ENCODE assay signal across 26 mouse cellular contexts in the genomic region with DNA sequence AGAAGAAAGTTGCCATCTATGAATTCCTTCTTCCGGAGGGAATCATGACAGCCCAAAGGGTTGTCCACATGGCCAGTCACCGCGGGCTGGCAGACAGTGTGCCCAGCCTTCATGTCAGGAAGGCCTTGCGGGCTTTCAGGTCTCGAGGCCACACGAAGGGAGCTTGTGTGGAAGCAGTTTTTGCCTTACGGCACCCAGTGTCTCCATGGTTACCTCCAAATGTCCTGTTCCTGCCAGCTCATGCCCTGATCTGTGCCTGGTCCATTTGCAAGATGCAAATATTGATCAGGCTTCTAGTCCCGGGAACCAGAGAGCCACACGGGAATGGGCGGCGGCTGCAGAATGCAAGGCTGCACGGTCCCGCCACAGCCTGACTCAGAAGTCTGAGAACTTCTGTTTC. TPM values are rescaled to one million over a fixed set of nuclear protein-coding genes. Genes with fewer than 3 reads are reported as not detected.
DNase-seq lines count a peak whose midpoint lies in the region; ATAC-seq lines count a peak whose summit lies in the region.
"Had no signal": no experiment of that assay in that cellular context is flagged by ENCODE, and none has a peak within 500 bp of the region (broad histone marks: within the 10 kb centered on the region; RNA-seq: fewer than 3 reads in every experiment).

No protein-coding gene starts in this region.

- no peak for ATAC-seq in forebrain, embryonic 16.5 days
- ATAC-seq: activated CD4-positive, CD25-positive, alpha-beta regulatory T cell, adult 4 months; CD4-positive, CD25-positive, alpha-beta regulatory T cell, adult 4 months; forebrain, embryonic 14.5 days; intestine, postnatal 0 days; Patski had no signal

- WGBS in forebrain, embryonic 16.5 days, result 88% methylated on average over 13 of the region's 13 CpGs

- intact Hi-C loops in heart, postnatal 36 days (cut with DNase I), result no loop called here

- peak; percentile 65 for DNase-seq in heart, adult 11 months
- no peak for DNase-seq in heart, postnatal 36 days
- peak; percentile 42 for DNase-seq in ES-CJ7 (ENCODE audit: low read depth, low spot score)
- DNase-seq in ZHBTc4 (ENCODE audit: low read depth, low spot score), result peak; percentile 46
- DNase-seq in embryo, embryonic 11 days, result no peak
- DNase-seq: adrenal gland, adult 2 months; adrenal gland, postnatal 25 days; cerebellum, adult 18-20 months; cerebellum, adult 9-10 months; cerebellum, postnatal 14 days; gastrocnemius, postnatal 25 days; heart, adult 2 months; heart, postnatal 14 days had no signal

- H3K36me3 ChIP-seq in forebrain, embryonic 16.5 days (ENCODE audit: control insufficient read depth, insufficient read depth), result no peaks in the 10 kb centered on the region
- H3K36me3 ChIP-seq: embryonic facial prominence, embryonic 12.5 days; embryonic facial prominence, embryonic 15.5 days; G1E; heart, embryonic 10.5 days; heart, embryonic 13.5 days; hindbrain, embryonic 12.5 days; hindbrain, embryonic 15.5 days had no signal

- H3K9me3 ChIP-seq in forebrain, embryonic 16.5 days (ENCODE audit: control insufficient read depth, low read length), result no peaks in the 10 kb centered on the region
- H3K9me3 ChIP-seq: embryonic facial prominence, embryonic 12.5 days; G1E; heart, embryonic 10.5 days; hindbrain, embryonic 15.5 days had no signal

- H3K4me1 ChIP-seq in forebrain, embryonic 16.5 days (replicated peaks; ENCODE audit: control insufficient read depth, insufficient read depth, low read length), result no peaks in the 10 kb centered on the region
- H3K4me1 ChIP-seq: embryonic facial prominence, embryonic 12.5 days; embryonic facial prominence, embryonic 15.5 days; heart, embryonic 13.5 days; hindbrain, embryonic 12.5 days; hindbrain, embryonic 15.5 days had no signal

- no peak overlapping the region for H3K9ac ChIP-seq in forebrain, embryonic 16.5 days (replicated peaks; ENCODE audit: low read depth, low read length)
- H3K9ac ChIP-seq: embryonic facial prominence, embryonic 12.5 days; embryonic facial prominence, embryonic 15.5 days; heart, embryonic 13.5 days; hindbrain, embryonic 12.5 days; hindbrain, embryonic 15.5 days had no signal

- no peaks in the 10 kb centered on the region for H3K27me3 ChIP-seq in forebrain, embryonic 16.5 days (replicated peaks; ENCODE audit: control insufficient read depth, insufficient read depth, low read length)
- H3K27me3 ChIP-seq: embryonic facial prominence, embryonic 12.5 days; embryonic facial prominence, embryonic 15.5 days; heart, embryonic 13.5 days; hindbrain, embryonic 12.5 days; hindbrain, embryonic 15.5 days; Patski had no signal

- no peak overlapping the region for H3K27ac ChIP-seq in forebrain, embryonic 16.5 days (ENCODE audit: low read length)
- H3K27ac ChIP-seq: embryonic facial prominence, embryonic 12.5 days; embryonic facial prominence, embryonic 15.5 days; heart, adult 2 months; heart, embryonic 10.5 days; heart, embryonic 13.5 days; hindbrain, embryonic 12.5 days; hindbrain, embryonic 15.5 days had no signal

- H3K4me2 ChIP-seq in forebrain, embryonic 16.5 days (ENCODE audit: low read length), result no peak overlapping the region
- H3K4me2 ChIP-seq: embryonic facial prominence, embryonic 12.5 days; embryonic facial prominence, embryonic 15.5 days; heart, embryonic 13.5 days; hindbrain, embryonic 12.5 days; hindbrain, embryonic 15.5 days had no signal

- H3K4me3 ChIP-seq in forebrain, embryonic 16.5 days (replicated peaks; ENCODE audit: low read length), result no peak overlapping the region
- H3K4me3 ChIP-seq: embryonic facial prominence, embryonic 12.5 days; embryonic facial prominence, embryonic 15.5 days; heart, adult 2 months; heart, embryonic 10.5 days; heart, embryonic 13.5 days; hindbrain, embryonic 12.5 days; hindbrain, embryonic 15.5 days had no signal

RNA-seq across cellular contexts. Expression of a gene that starts 31.9 kb away (rescaled TPM):
- 10 to 100 TPM; 23.8 to 26.9 TPM for total RNA-seq in heart, postnatal 36 days (2021)
- 38.1 and 40.4 TPM in 2 replicates for polyA plus RNA-seq in forebrain, embryonic 16.5 days (2015; fragmentation: Nextera tagmentation; extraction: Ambion mirVana)

RNA-seq across cellular contexts. Expression of a gene that starts 35.2 kb away (rescaled TPM):
- 10 to 100 TPM; 14.6 to 16.9 TPM for total RNA-seq in heart, postnatal 36 days (2021)
- 43.3 and 53.4 TPM in 2 replicates for polyA plus RNA-seq in forebrain, embryonic 16.5 days (2015; fragmentation: Nextera tagmentation; extraction: Ambion mirVana)

Comparison
In these comparisons a context has a peak if more than half of its experiments do, and no peak if none do; other contexts are left out.
1. DNase-seq: peak in heart, adult 11 months (single experiment), ES-CJ7 (single experiment) and ZHBTc4 (single experiment); none in heart, postnatal 36 days (0 of 2) and embryo, embryonic 11 days (single experiment).